Mouse (Mus musculus): ENCODE data around the gene Wdr83os. TPM values are rescaled to one million over a fixed set of nuclear protein-coding genes. Genes with fewer than 3 reads are reported as not detected.
"Not testable (repeated sequence)": the region's sequence is repeated elsewhere in the genome, so short reads cannot be mapped to it uniquely, and the experiment has no call there.

Wdr83os gene
- polyA plus RNA-seq, 1 experiment from 2014 or later, result 119 TPM

DNA sequence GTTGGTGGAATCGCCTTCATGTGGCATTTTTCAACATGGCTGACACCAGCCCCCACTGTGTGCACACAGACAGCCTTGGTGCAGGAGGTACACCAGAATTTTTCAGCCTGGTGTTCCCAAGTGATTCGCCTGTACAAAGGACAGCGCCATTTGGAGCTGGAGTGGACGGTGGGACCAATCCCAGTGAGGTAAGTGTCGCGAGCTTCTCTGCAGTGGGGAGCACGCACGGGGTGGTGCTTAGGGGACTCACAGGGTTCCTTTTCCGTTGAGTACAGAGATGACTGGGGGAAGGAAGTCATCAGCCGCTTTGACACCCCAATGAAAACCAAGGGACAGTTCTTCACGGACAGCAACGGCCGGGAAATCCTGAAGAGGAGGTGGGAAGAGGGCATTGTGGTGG lies 14.5 kb downstream of the Wdr83os start:
- Histone ChIP-seq H3K9me3 (no peaks in the 10 kb centered on the region), H3K4me1 (replicated peaks) (no peaks in the 10 kb centered on the region), H3K27ac (replicated peaks) (no peak overlapping the region), H3K9ac (no peak overlapping the region), H3K4me3 (no peak overlapping the region), H3K4me2 (no peak overlapping the region), H3K36me3 (peaks cover 32% of the 10 kb centered on the region), H3K27me3 (no peaks in the 10 kb centered on the region)
- 94% methylated on average over 13 of the region's 13 CpGs for WGBS
- ATAC-seq (ENCODE audit: low FRiP score, low read depth), result no peak

DNA sequence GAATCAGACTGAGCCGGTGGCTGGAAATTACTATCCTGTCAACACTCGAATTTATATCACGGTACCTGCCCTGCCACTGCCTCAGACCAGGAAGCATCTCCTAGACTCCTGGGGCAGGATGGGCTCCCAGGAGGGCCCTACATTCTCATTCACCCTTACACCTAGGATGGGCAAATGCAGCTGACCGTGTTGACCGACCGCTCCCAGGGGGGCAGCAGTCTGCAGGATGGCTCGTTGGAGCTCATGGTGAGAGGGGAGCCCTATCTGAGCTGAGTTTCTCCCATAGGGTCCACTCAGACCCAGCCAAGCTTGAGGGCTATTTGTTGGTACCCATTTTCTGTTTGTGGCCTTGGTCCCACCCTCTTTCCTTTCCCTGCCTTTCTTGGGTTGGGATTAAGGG lies 15.0 kb downstream of the Wdr83os start:
- 93% methylated on average over 7 of the region's 7 CpGs for WGBS
- Histone ChIP-seq H3K36me3 (peaks cover 32% of the 10 kb centered on the region), H3K27me3 (no peaks in the 10 kb centered on the region), H3K27ac (replicated peaks) (no peak overlapping the region), H3K4me2 (no peak overlapping the region), H3K9me3 (no peaks in the 10 kb centered on the region), H3K4me1 (replicated peaks) (no peaks in the 10 kb centered on the region), H3K9ac (no peak overlapping the region), H3K4me3 (no peak overlapping the region)
- no peak for ATAC-seq (ENCODE audit: low FRiP score, low read depth)

DNA sequence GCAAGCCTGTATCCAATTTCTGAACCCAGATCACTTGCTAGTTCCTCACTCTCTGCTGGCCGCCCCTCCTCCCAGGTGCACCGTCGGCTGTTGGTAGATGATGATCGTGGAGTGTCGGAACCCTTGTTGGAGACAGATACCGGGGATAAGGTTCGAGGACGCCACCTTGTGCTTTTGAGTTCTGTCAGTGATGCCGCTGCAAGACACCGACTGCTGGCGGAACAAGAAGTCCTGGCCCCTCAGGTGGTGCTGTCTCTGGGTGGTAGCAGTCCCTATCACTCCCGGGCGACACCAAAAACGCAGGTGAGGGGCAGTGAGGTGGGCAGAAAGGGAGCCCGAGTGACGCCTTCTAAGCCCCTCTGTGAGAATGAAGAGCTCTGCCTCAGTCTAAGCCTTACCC lies 15.7 kb downstream of the Wdr83os start:
- Histone ChIP-seq H3K4me2 (no peak overlapping the region), H3K36me3 (peaks cover 32% of the 10 kb centered on the region), H3K27me3 (no peaks in the 10 kb centered on the region), H3K9me3 (no peaks in the 10 kb centered on the region), H3K27ac (replicated peaks) (no peak overlapping the region), H3K9ac (no peak overlapping the region), H3K4me1 (replicated peaks) (no peaks in the 10 kb centered on the region), H3K4me3 (no peak overlapping the region)
- WGBS, result 96% methylated on average over 16 of the region's 16 CpGs
- no peak for ATAC-seq (ENCODE audit: low FRiP score, low read depth)

DNA sequence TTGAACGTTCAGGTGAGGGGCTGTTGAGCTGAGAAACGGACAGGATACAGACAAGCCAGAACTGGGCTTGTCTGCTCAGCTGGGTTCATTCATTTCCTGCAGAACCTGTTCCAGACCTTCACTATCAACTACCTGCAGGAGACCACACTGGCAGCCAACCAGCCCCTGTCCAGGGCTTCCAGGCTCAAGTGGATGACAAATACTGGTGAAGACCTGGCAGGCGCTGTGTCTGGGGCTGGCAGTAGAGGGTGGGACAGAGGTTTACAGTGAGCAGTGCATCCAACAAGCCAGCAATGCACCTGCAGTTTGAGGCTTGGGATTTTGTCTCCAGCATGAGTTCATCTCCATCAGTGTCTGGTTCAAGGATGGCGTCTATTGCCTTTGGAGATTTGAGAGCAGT lies 16.3 kb downstream of the Wdr83os start:
- H3K4me1 ChIP-seq (replicated peaks), result no peaks in the 10 kb centered on the region
- H3K9ac ChIP-seq, result no peak overlapping the region
- H3K4me3 ChIP-seq, result no peak overlapping the region
- ATAC-seq (ENCODE audit: low FRiP score, low read depth), result no peak
- no peak overlapping the region for H3K4me2 ChIP-seq
- 92% methylated on average over 4 of the region's 4 CpGs for WGBS
- no peaks in the 10 kb centered on the region for H3K27me3 ChIP-seq
- H3K36me3 ChIP-seq, result peaks cover 32% of the 10 kb centered on the region
- no peaks in the 10 kb centered on the region for H3K9me3 ChIP-seq
- H3K27ac ChIP-seq (replicated peaks), result no peak overlapping the region

DNA sequence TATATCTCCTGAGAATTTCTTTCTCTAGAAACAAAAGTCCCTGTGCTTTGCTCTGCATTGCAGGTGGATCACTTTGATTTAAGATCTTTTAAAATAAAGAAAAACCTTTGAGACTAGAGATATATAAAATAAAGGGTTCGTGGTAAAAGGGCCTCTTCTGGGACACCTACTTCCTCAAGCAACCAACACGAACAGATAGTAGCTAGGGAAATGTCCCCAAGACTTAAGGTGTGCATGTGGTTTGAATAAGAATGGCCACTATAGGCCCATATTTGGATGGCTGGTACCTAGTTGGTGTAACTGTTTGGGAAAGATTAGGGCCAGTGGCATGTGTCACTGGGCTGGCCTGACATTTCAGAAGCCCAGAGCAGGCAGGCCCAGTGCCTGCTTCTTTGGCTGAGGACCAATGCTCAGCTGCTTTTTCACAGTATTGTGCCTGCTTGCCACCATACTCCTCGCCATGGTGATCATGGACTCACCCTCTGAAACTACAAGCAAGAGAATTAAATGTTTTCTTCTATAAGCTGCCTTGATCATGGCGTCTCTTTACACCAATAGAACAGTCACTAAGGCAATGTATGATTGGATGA lies 19.6 kb downstream of the Wdr83os start:
- WGBS, result 87% methylated on average over 4 of the region's 4 CpGs
- peaks cover 27% of the 10 kb centered on the region for H3K36me3 ChIP-seq
- H3K4me2 ChIP-seq, result no peak overlapping the region
- H3K9me3 ChIP-seq, result no peaks in the 10 kb centered on the region
- no peak for ATAC-seq (ENCODE audit: low FRiP score, low read depth)
- H3K4me1 ChIP-seq (replicated peaks), result no peaks in the 10 kb centered on the region
- no peak overlapping the region for H3K27ac ChIP-seq (replicated peaks)
- H3K9ac ChIP-seq, result no peak overlapping the region
- H3K27me3 ChIP-seq, result no peaks in the 10 kb centered on the region
- no peak overlapping the region for H3K4me3 ChIP-seq

DNA sequence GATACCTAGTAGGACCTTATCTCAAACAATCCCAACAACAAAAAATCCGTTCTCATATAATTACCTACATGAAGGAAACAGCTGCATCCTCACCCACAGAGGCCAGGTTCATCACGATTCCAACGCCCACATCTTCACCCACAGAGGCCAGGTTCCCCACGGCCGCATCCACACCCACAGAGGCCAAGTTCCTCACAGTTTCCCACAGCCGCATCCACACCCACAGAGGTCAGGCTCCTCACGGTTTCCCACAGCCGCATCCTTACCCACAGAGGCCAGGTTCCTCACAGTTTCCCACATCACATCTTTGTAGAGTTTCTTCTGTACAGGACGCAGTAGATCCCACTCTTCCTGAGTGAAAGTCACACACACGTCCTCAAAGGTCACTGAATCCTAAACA lies 32.7 kb downstream of the Wdr83os start:
- H3K27me3 ChIP-seq, result no peaks in the 10 kb centered on the region
- H3K4me1 ChIP-seq (replicated peaks), result no peaks in the 10 kb centered on the region
- H3K9me3 ChIP-seq, result peaks cover 3% of the 10 kb centered on the region; the same call in 1 of the 2 replicates
- no peak overlapping the region for H3K4me2 ChIP-seq
- no peak for ATAC-seq (ENCODE audit: low FRiP score, low read depth)
- WGBS, result 95% methylated on average over 10 of the region's 10 CpGs
- no peak overlapping the region for H3K9ac ChIP-seq
- H3K36me3 ChIP-seq, result peaks cover 46% of the 10 kb centered on the region
- H3K4me3 ChIP-seq, result no peak overlapping the region
- no peak overlapping the region for H3K27ac ChIP-seq (replicated peaks)

DNA sequence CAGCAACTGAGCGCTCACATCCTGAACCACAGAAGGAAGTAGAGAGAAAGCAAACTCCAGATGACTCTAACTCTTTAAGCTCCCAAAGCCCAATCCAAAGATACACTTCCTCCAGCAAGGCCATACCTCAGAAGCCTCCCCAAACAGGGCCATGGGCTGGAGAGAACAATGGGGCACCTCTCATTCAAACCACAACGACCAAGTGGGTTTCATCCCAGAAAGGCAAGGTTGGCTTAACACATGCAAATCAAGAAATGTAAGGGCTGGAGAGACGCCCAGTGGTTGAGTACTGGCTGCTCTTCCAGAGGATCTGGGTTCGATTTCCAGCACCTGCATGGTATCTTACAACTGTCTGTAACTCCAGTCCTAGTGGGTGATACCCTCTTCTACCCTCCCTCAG lies 35.0 kb downstream of the Wdr83os start:
- no peak for ATAC-seq (ENCODE audit: low FRiP score, low read depth)
- Histone ChIP-seq H3K4me1 (replicated peaks) (peaks cover 7% of the 10 kb centered on the region; the same call in 1 of the 2 replicates), H3K4me2 (no peak overlapping the region), H3K27ac (replicated peaks) (no peak overlapping the region), H3K9ac (no peak overlapping the region), H3K9me3 (peaks cover 3% of the 10 kb centered on the region; the same call in 1 of the 2 replicates), H3K27me3 (no peaks in the 10 kb centered on the region), H3K4me3 (no peak overlapping the region), H3K36me3 (peaks cover 26% of the 10 kb centered on the region)
- 79% methylated on average over 4 of the region's 4 CpGs for WGBS

DNA sequence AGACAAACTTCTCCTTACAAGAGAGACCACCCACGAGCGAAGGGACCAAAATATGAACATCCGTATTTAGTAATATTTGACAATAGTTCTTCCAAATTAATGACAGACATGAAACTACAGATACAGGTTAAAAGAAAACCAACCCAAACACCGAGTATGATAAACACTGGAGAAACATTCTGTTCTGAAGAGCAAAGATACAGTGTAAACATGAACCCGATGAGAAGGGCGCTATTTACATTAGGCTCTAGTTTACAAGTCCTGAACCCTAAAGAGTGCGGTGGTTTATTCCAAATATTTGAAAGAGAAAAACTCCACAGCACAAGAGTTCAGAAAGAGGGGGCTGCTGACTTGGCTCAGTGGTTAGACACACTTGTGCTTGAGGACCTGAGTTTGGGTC lies 36.4 kb downstream of the Wdr83os start:
- Histone ChIP-seq H3K4me2 (no peak overlapping the region), H3K27me3 (no peaks in the 10 kb centered on the region), H3K9ac (no peak overlapping the region), H3K4me3 (no peak overlapping the region), H3K4me1 (replicated peaks) (peaks cover 7% of the 10 kb centered on the region; the same call in 1 of the 2 replicates), H3K27ac (replicated peaks) (no peak overlapping the region), H3K36me3 (peaks cover 11% of the 10 kb centered on the region), H3K9me3 (0 out of 2 replicates have a peak, but pooled peaks cover under 1% of the 10 kb centered on the region)
- 93% methylated on average over 7 of the region's 7 CpGs for WGBS
- no peak for ATAC-seq (ENCODE audit: low FRiP score, low read depth)

DNA sequence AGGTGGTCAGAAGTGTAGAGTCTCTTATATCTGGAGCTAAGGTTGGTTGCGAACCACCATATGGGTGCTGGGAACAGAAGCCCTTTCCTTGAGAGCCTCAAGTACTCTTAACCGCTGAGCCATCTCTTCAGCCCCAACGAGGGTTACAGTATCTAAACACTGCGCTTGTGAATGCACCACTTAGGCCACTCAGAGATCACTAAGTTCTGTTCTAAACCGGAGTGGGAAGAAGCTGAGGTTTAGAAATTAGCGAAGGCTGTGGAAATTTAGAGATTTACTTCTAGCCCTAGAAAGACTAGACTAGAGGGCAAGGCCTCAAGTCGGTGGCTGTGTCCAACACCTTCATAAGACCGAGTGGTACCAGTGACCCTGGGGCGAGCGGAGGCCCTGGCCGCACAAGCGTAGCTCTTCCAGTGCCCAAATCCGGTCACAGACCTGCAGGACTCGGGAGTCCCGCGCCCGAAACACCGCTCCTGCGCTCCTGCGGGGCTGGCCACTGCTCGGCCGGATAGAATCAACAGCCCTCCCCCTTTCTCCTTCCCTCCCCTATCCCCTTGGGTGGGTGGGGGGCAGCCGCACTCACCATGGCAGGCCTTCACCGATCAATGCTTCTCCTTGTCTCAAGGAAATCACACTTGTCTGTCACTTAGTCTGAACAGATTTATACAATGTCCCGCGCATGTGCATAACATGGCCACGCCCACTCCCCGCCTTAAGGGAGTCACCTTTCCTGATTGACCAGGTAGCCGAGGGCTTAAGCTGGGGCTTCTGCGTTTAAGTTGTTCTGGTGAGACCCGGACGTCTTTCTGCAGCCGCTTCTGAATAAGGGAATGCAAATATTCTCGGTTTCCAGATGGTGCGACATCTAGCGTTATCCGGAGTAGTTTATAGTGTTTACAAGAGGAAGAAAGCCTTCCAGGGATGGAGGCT lies 38.8 kb downstream of the Wdr83os start:
- Histone ChIP-seq H3K27ac (replicated peaks) (peak overlapping the region; percentile 74), H3K9ac (peak overlapping the region; percentile 72), H3K4me2 (peak overlapping the region; percentile 80), H3K36me3 (no peaks in the 10 kb centered on the region), H3K27me3 (no peaks in the 10 kb centered on the region), H3K4me3 (peak overlapping the region; percentile 68), H3K4me1 (replicated peaks) (peaks cover 7% of the 10 kb centered on the region; the same call in 1 of the 2 replicates), H3K9me3 (no peaks in the 10 kb centered on the region)
- ATAC-seq (ENCODE audit: low FRiP score, low read depth), result peak; percentile 94
- 7% methylated on average over 37 of the region's 37 CpGs for WGBS

DNA sequence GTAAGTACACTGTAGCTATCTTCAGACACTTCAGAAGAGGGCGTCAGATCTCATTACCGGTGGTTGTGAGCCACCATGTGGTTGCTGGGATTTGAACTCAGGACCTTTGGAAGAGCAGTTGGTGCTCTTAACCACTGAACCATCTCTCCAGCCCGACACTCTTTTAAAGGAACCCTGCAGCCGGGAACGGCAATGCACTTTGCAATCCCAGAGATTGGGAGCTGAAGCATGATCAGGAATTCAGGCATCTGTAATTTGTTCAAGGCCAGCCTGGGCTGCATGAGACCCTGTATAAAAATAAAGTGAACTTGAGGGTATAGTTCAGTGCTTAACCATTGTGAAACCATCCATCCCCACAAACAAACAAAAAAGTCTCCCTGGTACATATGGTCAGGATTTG lies 39.7 kb downstream of the Wdr83os start:
- H3K27me3 ChIP-seq; H3K27ac ChIP-seq (replicated peaks); H3K9me3 ChIP-seq; ATAC-seq (ENCODE audit: low FRiP score, low read depth); H3K4me2 ChIP-seq; H3K4me3 ChIP-seq; H3K9ac ChIP-seq; H3K4me1 ChIP-seq (replicated peaks); H3K36me3 ChIP-seq: not testable (repeated sequence)
- WGBS, result 84% methylated on average over 5 of the region's 5 CpGs

DNA sequence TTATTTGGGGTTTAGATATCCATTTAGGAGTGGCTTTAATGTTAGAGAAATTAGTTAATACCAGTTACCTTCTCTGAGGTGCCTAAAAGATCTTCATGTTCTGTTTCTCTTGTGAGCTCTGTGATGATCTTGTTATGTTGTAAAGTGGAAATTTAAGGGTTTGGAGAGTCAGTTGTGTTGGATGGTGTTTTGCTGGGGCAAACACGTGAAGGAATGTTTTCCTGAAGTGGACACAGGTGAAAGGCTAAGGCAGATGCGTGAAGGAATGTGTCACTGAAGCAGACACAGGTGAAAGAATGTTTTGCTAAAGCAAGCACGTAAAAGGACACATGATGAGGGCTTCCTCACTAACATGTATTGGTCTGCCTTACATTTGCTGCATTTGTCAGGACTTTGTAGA lies 42.5 kb downstream of the Wdr83os start, which contains the start of gene Zfp791:
TSS of gene Zfp791 (minus strand) at position 101 of the 400 bp plus-strand sequence.
- Histone ChIP-seq H3K27me3 (no peaks in the 10 kb centered on the region), H3K4me2 (no peak within 1 kb of the TSS), H3K4me1 (replicated peaks) (peaks cover 7% of the 10 kb centered on the region; the same call in 1 of the 2 replicates), H3K4me3 (no peak within 1 kb of the TSS), H3K9me3 (no peaks in the 10 kb centered on the region), H3K9ac (no peak within 1 kb of the TSS), H3K27ac (replicated peaks) (no peak within 1 kb of the TSS), H3K36me3 (no peaks in the 10 kb centered on the region)
- ATAC-seq (ENCODE audit: low FRiP score, low read depth), result no peak
- WGBS, result 85% methylated on average over 3 of the region's 3 CpGs

DNA sequence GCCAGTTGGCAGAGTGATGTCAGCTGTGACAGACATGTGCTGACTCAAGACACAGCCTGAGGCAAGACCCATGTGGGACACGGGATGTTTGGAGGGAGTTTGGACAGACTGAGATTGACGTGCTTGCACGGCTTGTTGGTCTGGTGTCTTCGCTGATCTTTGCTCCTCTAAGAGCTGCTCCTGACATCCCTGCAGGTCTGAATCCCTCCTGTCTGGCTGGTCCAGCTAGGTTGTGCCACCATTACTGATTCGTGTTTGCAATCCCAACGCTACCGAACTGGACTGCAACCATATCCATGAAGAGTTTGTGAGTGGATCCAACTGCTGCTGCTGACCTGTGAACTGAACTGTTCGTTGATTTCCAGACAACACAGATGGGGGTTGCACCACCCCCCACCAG lies 43.2 kb downstream of the Wdr83os start:
- Histone ChIP-seq H3K4me2 (no peak overlapping the region), H3K36me3 (no peaks in the 10 kb centered on the region), H3K4me1 (replicated peaks) (peaks cover 5% of the 10 kb centered on the region; the same call in 1 of the 2 replicates), H3K27me3 (no peaks in the 10 kb centered on the region), H3K4me3 (no peak overlapping the region), H3K27ac (replicated peaks) (no peak overlapping the region), H3K9ac (no peak overlapping the region), H3K9me3 (no peaks in the 10 kb centered on the region)
- WGBS, result 96% methylated on average over 8 of the region's 8 CpGs
- ATAC-seq (ENCODE audit: low FRiP score, low read depth), result no peak
